Mouse (Mus musculus) cerebellum, adult 2 months (tissue): ENCODE data around the gene Banp. TPM values are rescaled to one million over a fixed set of nuclear protein-coding genes. Genes with fewer than 3 reads are reported as not detected.
A peak's percentile ranks its signal among the peaks of the same experiment; 100 is the strongest.

Source experiments
- DNase-seq, 2 experiments: peaks; one replicate each; pipeline ENCODE4 v3.0.0; 2021
- H3K27ac ChIP-seq: fragments of 200-500 bp; 2 replicates; pipeline ENCODE4 v1.5.1; 2012; ENCODE audit warnings: low read length, control low read depth, inconsistent platforms; ENCODE audit not compliant: insufficient read depth
- H3K27me3 ChIP-seq: fragments of 200-500 bp; 2 replicates; pipeline ENCODE4 v1.6.1; 2012; ENCODE audit warnings: inconsistent platforms, mild to moderate bottlenecking, low read length, moderate library complexity; ENCODE audit not compliant: control insufficient read depth, insufficient read depth
- H3K4me1 ChIP-seq: fragments of 200-500 bp; 2 replicates; pipeline ENCODE4 v1.6.1; 2011; ENCODE audit warnings: low read length; ENCODE audit not compliant: control insufficient read depth, insufficient read depth
- H3K4me3 ChIP-seq: fragments of 200-500 bp; replicated peaks from 2 replicates; pipeline ENCODE3; 2011; ENCODE audit warnings: mild to moderate bottlenecking, low read depth, low read length, control low read depth; ENCODE audit not compliant: insufficient read depth
- CTCF ChIP-seq: fragments of 200-500 bp; IDR thresholded peaks from 2 replicates; pipeline ENCODE4 v1.5.1; 2011; ENCODE audit warnings: low read depth, mild to moderate bottlenecking, control low read depth, low read length, moderate library complexity, borderline replicate concordance; ENCODE audit not compliant: insufficient read depth
- POLR2A ChIP-seq: fragments of 200-500 bp; IDR thresholded peaks from 2 replicates; pipeline ENCODE4 v1.6.1; 2011; ENCODE audit warnings: low read length, control low read depth, borderline replicate concordance; ENCODE audit not compliant: insufficient read depth
- WGBS: fragments of 180-500 bp; shearing (Covaris S2); methylation state at CpG from one replicate; pipeline ENCODE4 v1.1.7; 2018; 5-methylcytosine and 5-hydroxymethylcytosine counted together
- polyA plus RNA-seq: library from polyadenylated mRNA; depleted of rRNA; stranded (reverse); fragments of >200 nt; gene quantifications from 2 replicates; pipeline ENCODE4 v1.2.3, GENCODE M21; 2012

The Banp gene
- polyA plus RNA-seq, 1 experiment: 67.1 TPM

DNA sequence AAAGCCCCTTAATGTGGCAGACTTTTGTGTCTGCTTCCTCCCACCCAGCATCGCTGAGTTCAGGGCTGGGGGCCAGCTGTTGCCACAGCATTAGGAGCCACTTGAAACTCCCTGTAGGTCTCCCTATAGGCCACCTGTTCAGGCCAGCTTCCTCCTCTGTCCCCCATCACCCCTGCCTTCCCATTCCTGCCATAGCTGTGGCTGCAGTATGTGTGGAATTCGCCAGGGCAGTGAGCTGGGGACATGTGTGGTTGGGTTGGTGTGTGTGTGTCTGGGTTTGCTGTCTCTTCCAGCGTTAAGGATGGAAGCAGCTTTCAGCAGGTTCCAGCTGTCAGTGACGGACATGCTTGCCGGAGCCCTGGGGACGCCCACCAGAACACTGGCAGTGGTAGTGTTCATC lies 86.8 kb downstream of the Banp start:
- TF ChIP-seq POLR2A: no peak
- TF ChIP-seq CTCF: no peak
- H3K27ac ChIP-seq: no peak overlapping the region
- 70% methylated on average over 6 of the region's 6 CpGs for WGBS
- H3K4me1 ChIP-seq: peaks cover 2% of the 10 kb centered on the region; the same call in 1 of the 2 replicates
- DNase-seq: no peak
- H3K4me3 ChIP-seq: no peak overlapping the region
- no peaks in the 10 kb centered on the region for H3K27me3 ChIP-seq

DNA sequence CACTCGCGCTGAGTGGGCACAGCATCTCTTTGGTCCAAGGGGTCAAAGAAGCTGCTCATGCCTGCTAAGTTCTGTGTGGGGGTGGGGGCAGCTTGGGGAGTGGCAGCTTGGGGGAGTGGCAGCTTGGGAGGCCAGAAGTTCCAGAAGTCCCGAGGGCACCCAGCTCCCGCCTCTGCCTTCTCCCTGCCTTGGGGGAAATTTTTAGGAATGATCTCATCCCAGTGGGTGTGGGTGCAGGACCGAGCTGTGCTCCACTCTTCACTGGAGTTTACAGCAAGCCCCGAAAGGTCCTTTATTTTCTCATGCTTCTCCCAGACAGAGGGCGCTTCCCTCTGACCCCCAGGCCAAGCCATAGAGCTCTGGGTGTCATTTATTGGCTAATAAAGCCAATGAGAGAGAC lies 87.7 kb downstream of the Banp start:
- 88% methylated on average over 7 of the region's 7 CpGs for WGBS
- TF ChIP-seq CTCF (no peak), POLR2A (no peak)
- no peak overlapping the region for H3K4me3 ChIP-seq
- H3K27ac ChIP-seq: no peak overlapping the region
- no peak for DNase-seq
- H3K4me1 ChIP-seq: no peaks in the 10 kb centered on the region
- no peaks in the 10 kb centered on the region for H3K27me3 ChIP-seq

DNA sequence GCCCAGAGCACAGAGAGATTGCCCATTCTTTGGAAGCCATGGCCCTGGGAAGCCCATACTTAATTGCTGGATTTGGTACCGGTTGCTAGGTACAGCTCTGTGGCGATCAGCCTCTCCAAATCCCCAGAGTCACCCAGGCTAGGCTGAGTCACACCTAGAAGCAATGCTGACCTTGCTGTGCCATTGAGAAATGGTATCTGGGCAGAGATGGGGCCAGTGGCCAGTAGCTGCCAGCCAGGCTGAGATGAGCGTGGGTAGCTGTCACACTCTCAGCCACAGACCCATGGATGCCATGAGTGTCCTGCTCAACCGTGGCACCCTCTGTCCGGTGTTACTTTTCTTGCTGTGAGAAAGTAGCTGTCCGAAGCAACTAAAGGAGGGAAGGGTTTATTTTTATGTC lies 88.5 kb downstream of the Banp start:
- no peak overlapping the region for H3K27ac ChIP-seq
- no peaks in the 10 kb centered on the region for H3K4me1 ChIP-seq
- no peak for TF ChIP-seq POLR2A
- TF ChIP-seq CTCF: no peak
- no peak overlapping the region for H3K4me3 ChIP-seq
- no peak for DNase-seq
- 96% methylated on average over 6 of the region's 6 CpGs for WGBS
- H3K27me3 ChIP-seq: no peaks in the 10 kb centered on the region

DNA sequence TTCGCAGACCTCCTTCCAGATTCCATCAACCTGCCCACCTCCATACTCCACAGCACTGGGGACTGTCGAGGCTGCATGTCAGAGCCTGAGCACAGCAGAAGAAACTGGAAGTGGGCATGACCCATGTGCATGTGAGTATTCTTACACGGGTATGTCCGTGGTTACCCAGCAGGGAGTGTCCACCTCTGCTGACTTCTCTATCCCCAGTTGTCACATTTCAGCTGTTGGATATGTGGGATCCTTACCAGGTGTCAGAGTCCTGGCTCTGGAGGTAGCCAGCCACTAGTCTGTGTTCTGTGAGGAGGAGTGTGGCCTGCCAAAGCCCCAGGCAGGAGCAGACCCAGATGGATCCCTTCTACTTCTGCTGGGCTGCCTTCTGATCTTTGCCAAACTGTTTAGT lies 89.9 kb downstream of the Banp start:
- DNase-seq: no peak
- no peak for TF ChIP-seq CTCF
- TF ChIP-seq POLR2A: no peak
- H3K4me3 ChIP-seq: no peak overlapping the region
- 61% methylated on average over 4 of the region's 4 CpGs for WGBS
- no peaks in the 10 kb centered on the region for H3K4me1 ChIP-seq
- H3K27ac ChIP-seq: no peak overlapping the region
- no peaks in the 10 kb centered on the region for H3K27me3 ChIP-seq

DNA sequence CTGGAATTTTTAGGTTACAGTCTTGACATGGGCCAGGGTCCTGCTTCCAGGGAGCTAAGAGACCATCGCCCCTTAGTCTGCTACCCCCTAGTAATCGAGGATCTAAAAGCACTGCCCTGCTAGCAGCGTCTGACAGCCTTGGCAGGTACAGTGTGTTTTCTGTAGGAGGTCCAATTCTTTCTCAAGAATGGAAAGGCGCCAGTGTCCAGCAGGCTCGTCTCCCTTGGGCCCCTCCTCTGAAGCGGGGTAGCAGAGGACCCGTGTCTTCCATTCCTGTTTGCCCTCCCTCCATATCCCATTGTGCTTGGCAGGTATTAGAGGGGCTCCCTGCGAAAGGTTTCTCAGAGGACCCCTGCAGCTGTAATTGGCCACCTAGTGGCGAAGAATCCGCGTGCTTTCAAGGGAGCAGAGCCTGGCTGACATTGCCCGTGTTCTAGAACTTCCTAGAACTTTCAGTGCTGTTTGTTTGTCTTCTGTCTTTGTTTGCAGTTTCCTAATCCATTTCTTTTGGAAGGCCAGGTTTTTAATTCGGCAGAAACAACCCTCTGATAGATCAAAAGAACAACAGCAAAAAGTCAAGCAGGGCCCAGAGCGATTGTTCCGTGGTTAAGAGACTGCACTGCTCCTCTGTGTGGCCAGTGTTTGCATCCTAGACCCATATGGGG lies 97.8 kb downstream of the Banp start:
- TF ChIP-seq POLR2A (no peak), CTCF (peak; percentile 26; the same call in 1 of the 2 replicates)
- 51% methylated on average over 15 of the region's 15 CpGs for WGBS
- H3K4me3 ChIP-seq: no peak overlapping the region

DNA sequence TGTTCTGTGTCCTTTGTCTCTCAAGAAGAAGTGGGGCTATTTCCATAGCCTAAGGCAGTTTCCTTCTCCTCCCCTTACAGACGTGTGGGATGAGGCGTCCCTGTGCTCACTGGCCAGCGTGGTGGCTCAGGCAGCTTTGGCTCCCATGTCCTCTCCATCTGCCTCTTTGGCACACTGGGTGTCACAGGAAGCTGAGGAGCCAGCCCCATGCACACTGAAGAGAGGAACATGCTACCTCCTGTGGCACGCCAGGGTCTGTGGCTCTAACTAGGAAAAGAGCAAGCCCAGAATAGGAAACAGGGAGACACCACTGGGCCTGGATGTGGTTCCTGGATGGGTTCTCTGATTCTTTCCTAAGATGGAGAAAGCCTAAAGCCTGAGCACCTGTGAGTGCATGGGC lies 99.7 kb downstream of the Banp start:
- H3K4me1 ChIP-seq: peaks cover 26% of the 10 kb centered on the region
- peak; percentile 54 to 67 for DNase-seq
- no peak overlapping the region for H3K27ac ChIP-seq
- 26% methylated on average over 4 of the region's 4 CpGs for WGBS
- no peak overlapping the region for H3K4me3 ChIP-seq
- no peaks in the 10 kb centered on the region for H3K27me3 ChIP-seq
- no peak for TF ChIP-seq CTCF
- no peak for TF ChIP-seq POLR2A

More for the DNA sequence above, 97.8 kb downstream of the Banp start:
- peaks cover 26% of the 10 kb centered on the region for H3K4me1 ChIP-seq
- H3K27me3 ChIP-seq: no peaks in the 10 kb centered on the region
- no peak for DNase-seq
- H3K27ac ChIP-seq: no peak overlapping the region

DNA sequence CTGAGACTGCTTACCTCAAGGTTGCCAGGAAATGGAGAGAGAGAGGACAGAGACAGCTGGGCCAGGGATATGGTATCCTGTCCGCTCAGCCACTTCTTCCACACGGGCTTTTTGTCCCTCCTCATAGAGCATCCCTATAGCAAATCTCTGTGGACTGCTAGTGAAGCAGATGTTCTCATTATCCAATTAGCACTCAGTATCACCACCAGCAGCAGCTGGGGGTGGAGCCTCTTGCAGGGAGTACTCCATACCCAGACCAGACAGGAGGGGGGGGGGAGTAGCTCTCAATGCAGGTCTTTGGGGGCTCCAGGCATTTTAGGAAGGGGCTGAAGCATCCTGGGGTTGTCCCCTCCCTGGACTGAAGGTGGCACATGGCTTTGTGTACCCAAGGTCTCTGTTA lies 100.4 kb downstream of the Banp start:
- WGBS: 91% methylated on average over 2 of the region's 2 CpGs
- TF ChIP-seq POLR2A (no peak), CTCF (no peak)
- H3K27ac ChIP-seq: no peak overlapping the region
- no peak for DNase-seq
- H3K27me3 ChIP-seq: no peaks in the 10 kb centered on the region
- peaks cover 26% of the 10 kb centered on the region for H3K4me1 ChIP-seq
- H3K4me3 ChIP-seq: no peak overlapping the region

DNA sequence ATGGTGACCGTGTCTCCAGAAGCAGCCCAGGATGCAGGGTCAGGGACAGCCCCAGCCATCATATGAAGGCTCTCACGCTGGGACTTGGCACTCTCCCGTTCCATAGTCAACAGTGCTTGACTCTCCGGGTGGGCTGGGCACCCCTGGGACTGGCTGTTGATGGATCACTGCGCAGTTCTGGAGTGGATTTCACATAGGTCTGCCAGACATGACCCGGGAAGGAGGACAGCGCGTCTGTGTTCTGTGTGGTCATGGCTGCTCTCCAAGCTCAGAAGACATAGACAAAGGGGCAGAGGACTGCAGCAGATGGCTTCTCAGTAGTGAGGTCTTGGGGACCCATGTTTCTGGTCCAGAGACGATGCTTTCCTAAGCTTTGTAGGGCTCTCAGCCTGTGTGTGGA lies 101.1 kb downstream of the Banp start:
- peak; percentile 47 to 57 for DNase-seq
- TF ChIP-seq POLR2A: no peak
- TF ChIP-seq CTCF: no peak
- H3K4me1 ChIP-seq: peaks cover 26% of the 10 kb centered on the region
- 19% methylated on average over 9 of the region's 9 CpGs for WGBS
- no peaks in the 10 kb centered on the region for H3K27me3 ChIP-seq
- H3K4me3 ChIP-seq: no peak overlapping the region
- no peak overlapping the region for H3K27ac ChIP-seq
